Mouse (Mus musculus) heart, adult 8-10 months (tissue): ENCODE results near the gene Polr2b. TPM values are rescaled to one million over a fixed set of nuclear protein-coding genes. Genes with fewer than 3 reads are reported as not detected.

Source experiments
- DNase-seq: peaks from one replicate; pipeline ENCODE4 v3.0.0; 2022; ENCODE audit warnings: low spot score
- total RNA-seq, 4 experiments: library from RNA; stranded (reverse); gene quantifications; 2 replicates each; pipeline ENCODE4 v1.2.4; 2022

Gene Polr2b
- total RNA-seq, 4 experiments from 2014 or later: 30.5 to 35.7 (median 34.9) TPM

GRCm38 (mm10) chr5:77292803-77293522 lies 17.0 kb upstream of the Polr2b start:
- peak; percentile 11 for DNase-seq

GRCm38 (mm10) chr5:77299486-77299885 lies 10.5 kb upstream of the Polr2b start:
- no peak for DNase-seq

DNA sequence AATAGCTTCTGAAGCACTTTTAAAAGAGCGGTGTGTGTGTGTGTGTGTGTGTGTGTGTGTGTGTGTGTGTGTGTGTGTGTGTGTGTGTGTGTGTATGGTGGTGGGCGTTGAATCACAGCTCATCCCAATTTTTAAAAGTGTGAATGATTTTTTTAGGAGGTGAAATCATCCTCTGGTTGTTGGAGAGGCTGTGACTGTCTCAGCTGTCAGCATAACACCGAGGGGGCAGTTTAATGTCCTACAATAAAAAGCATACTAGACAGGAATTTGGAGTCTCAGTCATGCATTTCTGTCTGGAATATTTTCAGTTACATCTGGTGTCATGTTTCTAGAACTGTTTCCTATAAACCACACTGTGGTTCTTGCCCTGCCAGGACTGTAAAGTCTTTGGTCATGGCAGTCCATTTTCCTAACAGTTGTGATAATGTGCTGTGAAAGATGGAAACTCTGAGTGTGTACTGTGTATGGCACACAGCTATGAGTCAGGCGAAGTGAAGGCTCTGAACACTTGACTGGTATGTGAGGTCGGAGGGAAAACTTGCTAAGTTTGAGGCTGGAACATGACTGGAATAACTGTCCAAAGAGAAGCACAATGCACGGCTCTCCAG lies 8.5 kb upstream of the Polr2b start:
- DNase-seq: no peak

DNA sequence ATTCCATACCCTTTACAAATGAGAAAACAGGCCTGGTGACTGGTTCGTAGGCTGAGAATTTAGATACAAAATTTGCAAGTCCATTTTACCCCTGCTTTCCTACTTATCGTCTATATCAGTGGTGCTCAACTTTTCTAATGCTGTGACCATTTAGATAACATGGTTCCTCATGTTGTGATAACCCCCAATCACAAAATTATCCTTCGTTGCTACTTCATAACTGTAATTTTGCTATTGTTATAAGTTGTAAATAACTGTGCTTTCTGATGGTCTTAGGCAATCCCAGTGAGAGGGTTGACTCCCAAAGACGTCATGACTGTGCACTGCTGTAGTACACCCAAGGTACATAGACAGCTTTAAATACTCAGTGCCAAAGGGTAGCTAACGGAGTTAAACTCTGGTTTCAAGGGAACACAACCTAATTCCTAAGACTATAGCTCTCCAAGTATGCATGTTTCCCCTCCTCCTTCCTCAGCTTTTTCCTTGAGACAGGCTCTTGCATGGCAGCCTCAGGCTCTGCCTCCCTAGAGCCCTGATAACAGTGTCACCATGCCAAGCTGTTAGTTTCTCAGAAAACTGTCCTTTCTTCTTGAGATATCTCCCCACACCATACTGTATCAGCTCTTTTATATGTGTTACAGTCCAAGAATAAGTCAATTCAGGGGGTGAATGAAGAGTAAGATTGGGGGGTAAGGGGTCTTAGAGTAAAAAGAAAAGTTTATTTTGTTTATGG lies 2.0 kb upstream of the Polr2b start:
- no peak for DNase-seq

DNA sequence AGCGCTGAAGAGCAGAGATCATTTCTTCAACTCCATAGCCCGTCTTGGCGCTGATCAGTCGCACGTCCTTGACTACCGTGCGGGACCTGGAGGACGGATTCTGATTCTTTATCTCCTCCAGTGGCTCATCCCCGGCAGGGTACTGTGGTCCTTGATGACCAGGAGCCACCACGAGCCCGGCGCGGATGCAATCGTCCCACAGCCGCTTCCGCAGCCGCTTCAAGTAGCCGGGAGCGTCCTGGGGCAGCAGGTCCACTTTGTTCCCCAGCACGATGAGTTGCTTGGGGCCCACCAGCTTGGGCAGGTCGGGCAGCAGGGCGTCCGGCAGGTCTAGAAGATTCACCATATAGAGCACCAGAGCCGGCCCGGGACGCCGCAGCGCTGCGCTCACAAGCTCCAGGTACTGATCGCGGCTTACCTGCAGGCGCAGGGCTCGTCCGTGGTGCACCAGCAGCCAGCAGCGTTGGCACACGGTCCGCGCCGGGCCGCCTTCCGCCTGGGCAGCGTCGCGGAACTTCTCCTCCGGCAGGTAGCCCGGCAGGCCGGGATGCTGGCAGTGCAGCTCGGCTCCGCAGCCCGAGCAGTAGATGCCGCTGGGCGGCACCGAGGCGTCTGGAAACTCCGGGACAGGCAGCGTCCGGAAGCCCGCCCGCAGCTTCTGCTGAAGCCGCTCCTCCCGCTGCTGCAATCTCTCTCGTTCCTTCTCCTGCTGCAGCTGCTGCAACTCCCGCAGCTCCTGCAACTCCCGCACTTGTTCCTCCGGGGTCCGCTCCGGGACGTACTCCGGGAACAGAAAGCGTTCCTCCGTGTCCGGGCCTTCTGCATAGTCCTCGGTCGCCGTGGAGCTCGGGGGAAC lies 668 bp upstream of the Polr2b start:
- no peak for DNase-seq

DNA sequence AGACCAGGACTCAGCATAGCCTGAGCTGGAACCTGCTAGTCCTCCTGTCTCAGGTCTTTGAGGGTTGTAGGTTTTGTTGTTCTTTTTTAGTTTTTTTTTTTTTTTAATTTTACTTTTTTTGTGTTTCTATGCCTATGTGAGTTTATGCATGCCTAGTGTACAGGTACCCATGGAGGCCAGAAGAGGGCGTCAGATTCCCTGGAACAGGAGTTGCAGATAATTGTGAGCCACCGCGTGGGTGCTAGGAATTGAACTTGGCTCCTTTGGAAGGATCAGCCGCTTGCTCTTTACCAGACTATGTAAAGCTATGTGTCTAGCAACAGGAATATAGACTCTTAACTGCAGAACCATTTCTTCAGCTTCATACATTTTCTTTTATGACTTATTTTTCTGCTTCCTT lies 4.3 kb downstream of the Polr2b start:
- no peak for DNase-seq

DNA sequence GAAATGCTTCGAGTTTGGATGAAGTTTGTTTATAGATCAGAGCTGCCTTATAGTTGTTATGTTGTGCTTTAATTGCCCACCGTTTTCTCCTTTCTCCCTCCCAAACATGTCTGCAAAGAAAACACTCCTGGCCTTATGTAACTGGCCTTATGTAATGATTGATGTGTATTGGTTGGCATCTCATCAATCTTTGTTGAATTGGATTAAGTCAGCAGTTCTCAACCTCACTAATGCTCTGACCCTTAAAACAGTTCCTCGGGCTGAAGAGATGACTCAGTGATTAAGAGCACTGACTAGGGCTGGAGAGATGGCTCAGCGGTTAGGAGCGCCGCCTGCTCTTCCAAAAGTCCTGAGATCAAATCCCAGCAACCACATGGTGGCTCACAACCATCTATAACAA lies 5.0 kb downstream of the Polr2b start:
- DNase-seq: no peak

- no peak for DNase-seq
These were observed 15.0 kb downstream of the Polr2b start for GRCm38 (mm10) chr5:77324936-77325335.

DNA sequence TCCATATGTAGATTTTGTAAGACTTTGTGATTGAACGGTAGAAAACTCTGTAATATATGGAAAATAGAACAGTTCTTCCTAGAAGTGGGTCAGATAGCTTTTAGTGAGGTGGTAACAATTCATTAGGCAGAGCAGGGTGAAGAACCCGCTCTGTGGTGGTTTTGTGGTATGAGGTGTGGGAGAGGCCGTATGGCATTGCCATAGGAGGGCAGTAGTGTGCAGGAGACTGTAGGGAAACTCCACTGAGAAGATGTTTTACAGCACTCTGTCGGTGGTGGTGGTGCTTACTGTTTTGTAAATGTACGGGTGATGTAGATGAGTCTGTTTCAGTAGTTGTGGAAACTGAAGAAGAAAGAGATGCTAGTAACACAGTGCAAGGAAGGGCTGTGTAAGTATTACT lies 20.2 kb downstream of the Polr2b start:
- DNase-seq: no peak

DNA sequence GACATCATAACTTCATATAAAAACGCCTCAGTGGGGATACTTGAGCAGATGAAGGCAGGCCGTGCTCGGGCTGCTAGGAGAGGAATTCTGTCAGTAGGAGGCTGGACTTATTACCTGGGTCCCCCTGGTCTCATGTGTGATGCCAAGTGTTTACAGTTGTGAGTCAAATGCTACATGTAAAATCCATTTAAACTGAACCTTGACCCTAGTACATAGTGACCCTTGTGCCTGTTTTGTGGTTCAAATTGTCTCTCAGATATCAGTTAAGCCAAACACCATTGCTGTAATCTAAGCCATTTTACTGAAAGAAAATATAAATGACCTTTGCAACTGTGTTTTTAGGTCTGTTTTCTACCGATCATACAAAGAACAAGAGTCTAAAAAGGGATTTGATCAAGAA lies 30.1 kb downstream of the Polr2b start:
- no peak for DNase-seq

GRCm38 (mm10) chr5:77348901-77349300 lies 39.0 kb downstream of the Polr2b start:
- no peak for DNase-seq

DNA sequence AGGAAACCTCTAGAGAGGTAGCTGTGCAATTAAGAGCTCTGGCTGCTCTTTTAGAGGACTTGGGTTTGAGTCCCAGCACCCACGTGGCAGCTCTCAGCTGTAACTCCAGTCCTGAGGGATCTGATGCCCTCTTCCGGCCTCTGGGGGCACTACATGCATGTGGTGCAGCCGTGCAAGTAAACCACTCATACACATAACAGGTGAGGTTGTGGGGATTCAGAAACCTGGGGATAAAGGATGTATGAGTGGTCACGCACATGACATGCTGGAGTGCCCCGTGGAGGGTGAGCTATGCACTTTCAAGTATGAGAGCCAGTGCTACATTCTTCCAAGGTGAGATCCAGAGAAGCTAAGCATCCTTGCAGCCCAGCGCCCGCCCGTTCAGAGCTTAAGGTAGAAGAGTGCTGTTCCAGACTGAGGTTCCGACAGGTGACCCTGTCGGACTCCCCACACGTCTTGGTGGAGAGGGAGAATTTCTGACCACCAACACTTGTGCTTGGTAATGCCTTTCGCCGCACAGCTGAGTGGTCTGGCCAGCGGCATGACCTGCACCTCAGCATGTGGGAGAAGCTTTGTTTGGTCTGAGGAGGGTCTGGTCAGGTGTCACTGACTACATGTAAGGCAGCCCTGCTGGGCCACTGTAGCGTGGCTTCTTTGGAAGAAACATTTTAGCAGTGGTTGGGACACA lies 40.2 kb downstream of the Polr2b start:
- no peak for DNase-seq

- DNase-seq: no peak
These were observed 41.7 kb downstream of the Polr2b start for GRCm38 (mm10) chr5:77351691-77352090.

GRCm38 (mm10) chr5:77354361-77354787 lies 44.4 kb downstream of the Polr2b start:
- peak; percentile 84 for DNase-seq

GRCm38 (mm10) chr5:77355307-77356265 lies 45.6 kb downstream of the Polr2b start:
- DNase-seq: no peak

DNA sequence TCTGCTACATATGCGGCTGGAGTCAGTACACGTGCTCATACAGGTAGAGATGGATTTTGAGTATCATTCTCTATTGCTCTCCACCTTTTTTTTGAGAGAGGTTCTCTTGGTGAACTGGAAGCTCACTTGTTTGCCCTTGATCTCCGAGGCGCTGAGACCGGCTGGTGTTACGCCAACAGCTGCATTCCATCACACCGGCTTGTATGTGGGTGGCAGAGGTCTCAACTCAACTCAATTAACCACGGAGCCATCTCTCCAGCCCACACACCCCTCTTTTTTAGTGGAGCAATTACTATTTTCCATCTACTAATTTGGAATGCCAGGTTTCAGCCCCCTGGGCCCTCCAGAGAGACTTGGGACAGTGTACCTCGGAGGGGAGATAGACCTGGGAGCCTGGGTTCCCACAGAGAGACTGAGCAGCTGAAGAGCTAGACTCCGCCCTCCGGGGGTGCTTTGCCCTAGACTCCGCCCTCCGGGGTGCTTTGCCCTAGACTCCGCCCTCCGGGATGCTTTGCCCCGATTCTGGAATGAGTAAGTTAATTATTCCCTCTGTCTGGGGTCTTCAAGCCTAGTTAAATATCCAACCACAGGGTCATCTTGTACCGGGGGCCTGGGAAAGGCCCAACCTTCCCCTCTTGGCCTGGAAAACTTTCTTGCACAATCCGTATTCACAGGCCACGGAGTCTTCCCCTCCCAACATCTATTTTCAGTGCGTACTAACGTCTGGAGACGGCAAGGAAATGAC lies 47.6 kb downstream of the Polr2b start:
- DNase-seq: peak; percentile 83

- DNase-seq: peak; percentile 70
These were observed 48.4 kb downstream of the Polr2b start for GRCm38 (mm10) chr5:77358347-77358746.

- no peak for DNase-seq
These were observed 50.0 kb downstream of the Polr2b start for GRCm38 (mm10) chr5:77359971-77360370.

- no peak for DNase-seq
These were observed 51.1 kb downstream of the Polr2b start for GRCm38 (mm10) chr5:77361006-77361405.
